Mouse (Mus musculus): ENCODE data around the gene Ugt1a5. TPM values are rescaled to one million over a fixed set of nuclear protein-coding genes. Genes with fewer than 3 reads are reported as not detected.

The Ugt1a5 gene
- polyA plus RNA-seq, 1 experiment, result not detected

DNA sequence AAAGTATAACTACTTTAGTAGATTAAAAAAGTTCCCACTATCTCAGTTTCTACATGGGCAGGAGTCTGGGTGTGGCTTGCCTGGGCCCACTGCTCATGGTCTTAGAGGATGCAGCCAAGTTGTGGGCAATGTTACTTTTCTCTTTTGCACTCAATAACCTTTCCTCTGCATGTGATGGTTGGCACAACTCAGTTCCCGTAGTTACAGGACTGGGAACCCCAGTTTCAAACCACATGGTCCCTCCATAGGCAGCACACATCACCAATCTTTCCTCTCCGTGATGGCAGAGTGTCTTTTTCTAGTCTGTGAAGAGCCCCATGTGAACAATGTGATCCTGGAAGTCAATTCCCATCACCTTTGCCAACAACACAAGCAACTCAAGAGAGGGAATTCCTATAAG is 61.7 kb downstream of the Ugt1a5 start:
- Histone ChIP-seq H3K27ac (ENCODE audit: insufficient read depth, low read depth, low read length) (no peak overlapping the region), H3K4me3 (ENCODE audit: insufficient read depth, low read depth, low read length) (no peak overlapping the region), H3K4me1 (ENCODE audit: control insufficient read depth, insufficient read depth, low read length) (no peaks in the 10 kb centered on the region)
- 63% methylated on average over 2 of the region's 2 CpGs for WGBS
- TF ChIP-seq CTCF (IDR thresholded peaks at IDR 0.05; ENCODE audit: insufficient read depth, low read depth, low read length) (no peak), POLR2A (IDR thresholded peaks at IDR 0.05; ENCODE audit: insufficient read depth, low read depth, low read length) (no peak)

GRCm38 (mm10) chr1:88228121-88228520 is 62.3 kb downstream of the Ugt1a5 start:
- Histone ChIP-seq H3K27ac (ENCODE audit: insufficient read depth, low read depth, low read length) (no peak overlapping the region), H3K4me1 (ENCODE audit: control insufficient read depth, insufficient read depth, low read length) (no peaks in the 10 kb centered on the region), H3K4me3 (ENCODE audit: insufficient read depth, low read depth, low read length) (no peak overlapping the region)
- WGBS, result 74% methylated on average over 7 of the region's 7 CpGs
- TF ChIP-seq POLR2A (IDR thresholded peaks at IDR 0.05; ENCODE audit: insufficient read depth, low read depth, low read length) (no peak), CTCF (IDR thresholded peaks at IDR 0.05; ENCODE audit: insufficient read depth, low read depth, low read length) (no peak)

DNA sequence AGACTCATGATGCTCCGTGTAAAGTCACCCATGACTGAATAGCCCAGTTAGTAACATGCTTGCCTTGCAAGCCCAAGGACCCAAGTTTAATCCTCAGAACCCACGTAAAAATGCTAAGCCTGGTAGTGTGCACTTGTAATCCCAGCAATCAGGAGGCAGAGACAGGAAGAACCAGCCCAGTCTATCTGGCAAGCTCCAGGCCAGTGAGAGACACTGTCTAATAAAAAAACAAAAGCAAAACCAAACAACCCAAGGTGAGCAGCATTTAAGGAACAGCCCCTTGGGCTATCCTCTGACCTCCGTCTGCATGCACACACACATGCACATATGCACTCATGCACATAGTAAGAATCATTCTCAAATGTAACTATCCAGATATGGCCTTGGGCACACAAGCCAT is 63.8 kb downstream of the Ugt1a5 start:
- no peaks in the 10 kb centered on the region for H3K4me1 ChIP-seq (ENCODE audit: control insufficient read depth, insufficient read depth, low read length)
- H3K4me3 ChIP-seq (ENCODE audit: insufficient read depth, low read depth, low read length), result no peak overlapping the region
- H3K27ac ChIP-seq (ENCODE audit: insufficient read depth, low read depth, low read length), result no peak overlapping the region
- 80% methylated on average over 3 of the region's 3 CpGs for WGBS
- TF ChIP-seq CTCF (IDR thresholded peaks at IDR 0.05; ENCODE audit: insufficient read depth, low read depth, low read length) (no peak), POLR2A (IDR thresholded peaks at IDR 0.05; ENCODE audit: insufficient read depth, low read depth, low read length) (no peak)

DNA sequence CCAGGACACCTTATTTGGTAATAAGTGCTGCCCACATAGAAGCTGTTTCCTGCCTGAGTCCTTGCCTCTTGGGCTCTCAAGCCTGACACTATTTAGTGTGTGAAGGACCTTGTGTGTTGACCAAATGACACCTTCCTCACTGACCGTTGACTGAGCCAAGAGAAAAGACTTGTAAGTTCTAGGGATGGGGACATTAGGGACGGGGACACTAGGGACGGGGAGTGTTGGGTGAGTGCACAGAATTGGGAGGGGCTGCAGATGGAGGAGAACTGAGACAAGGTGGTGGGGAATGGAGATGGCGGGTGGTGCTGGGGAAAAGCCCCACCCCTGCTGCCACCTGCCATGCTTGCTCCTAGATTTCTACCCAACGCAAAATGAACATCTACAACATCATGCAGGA is 64.2 kb downstream of the Ugt1a5 start:
- TF ChIP-seq CTCF (IDR thresholded peaks at IDR 0.05; ENCODE audit: insufficient read depth, low read depth, low read length) (no peak), POLR2A (IDR thresholded peaks at IDR 0.05; ENCODE audit: insufficient read depth, low read depth, low read length) (no peak)
- WGBS, result 86% methylated on average over 5 of the region's 5 CpGs

DNA sequence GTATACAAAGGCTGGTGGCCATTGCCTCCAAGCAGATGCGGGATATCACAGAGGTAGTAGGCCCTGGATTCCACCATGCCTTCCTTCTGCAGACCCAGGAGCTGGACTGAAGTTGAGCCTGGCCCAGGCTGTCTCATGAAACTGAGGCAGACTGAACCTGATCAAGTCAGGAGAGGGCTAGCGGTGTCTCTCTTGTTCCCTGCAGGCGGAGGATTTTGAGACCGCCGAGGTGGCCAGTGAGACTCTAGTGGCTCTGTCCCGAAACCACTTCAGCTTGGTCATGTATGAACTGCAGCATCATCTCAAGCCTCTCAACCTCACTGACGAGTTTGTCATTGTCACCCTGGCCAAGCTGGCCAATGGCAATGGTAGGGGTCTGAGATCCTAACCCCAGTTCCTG is 64.6 kb downstream of the Ugt1a5 start:
- TF ChIP-seq POLR2A (IDR thresholded peaks at IDR 0.05; ENCODE audit: insufficient read depth, low read depth, low read length) (no peak), CTCF (IDR thresholded peaks at IDR 0.05; ENCODE audit: insufficient read depth, low read depth, low read length) (no peak)
- 74% methylated on average over 7 of the region's 7 CpGs for WGBS
- Histone ChIP-seq H3K27ac (ENCODE audit: insufficient read depth, low read depth, low read length) (no peak overlapping the region), H3K4me3 (ENCODE audit: insufficient read depth, low read depth, low read length) (no peak overlapping the region), H3K4me1 (ENCODE audit: control insufficient read depth, insufficient read depth, low read length) (no peaks in the 10 kb centered on the region)

More for the DNA sequence above, 64.2 kb downstream of the Ugt1a5 start:
- H3K27ac ChIP-seq (ENCODE audit: insufficient read depth, low read depth, low read length), result no peak overlapping the region
- no peak overlapping the region for H3K4me3 ChIP-seq (ENCODE audit: insufficient read depth, low read depth, low read length)
- no peaks in the 10 kb centered on the region for H3K4me1 ChIP-seq (ENCODE audit: control insufficient read depth, insufficient read depth, low read length)

DNA sequence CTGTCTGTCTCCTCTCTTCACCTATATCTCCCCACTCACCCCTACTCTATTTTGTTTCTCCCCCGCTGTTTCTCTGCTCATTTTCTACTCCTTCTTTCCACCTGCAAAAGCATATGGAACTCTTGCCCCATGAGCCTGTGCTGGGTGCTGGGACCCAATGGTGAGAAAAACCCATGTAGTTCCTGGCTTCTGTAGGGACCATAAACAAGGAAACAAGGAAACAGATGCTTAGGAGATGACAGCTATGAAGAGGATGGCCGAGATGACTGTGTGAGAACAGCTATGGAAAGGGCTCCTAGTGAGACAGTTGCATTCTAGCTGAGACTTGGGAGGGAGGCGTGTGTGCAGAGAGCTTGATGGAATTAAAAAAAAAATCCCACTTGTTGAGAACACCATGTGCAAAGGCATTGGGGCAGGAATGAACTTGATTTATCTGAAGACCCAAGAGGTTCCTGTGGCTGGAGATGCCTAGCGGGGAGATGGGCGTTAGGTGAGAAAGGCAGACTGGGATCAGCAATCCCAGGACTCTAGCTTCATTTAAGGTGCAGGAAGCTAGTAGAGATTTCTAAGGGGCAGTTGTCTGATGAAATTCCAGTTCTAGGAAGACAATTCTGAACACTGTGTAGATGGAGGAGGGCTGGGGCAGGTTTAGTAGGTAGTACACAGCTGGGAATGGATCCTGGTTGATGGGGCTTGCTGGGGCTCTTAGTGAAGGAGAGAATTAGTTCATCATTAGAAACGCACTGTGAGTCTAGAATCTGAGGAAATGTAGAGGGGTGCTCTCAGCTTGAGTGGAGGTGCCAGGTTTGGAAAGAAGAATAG is 65.4 kb downstream of the Ugt1a5 start:
- TF ChIP-seq POLR2A (IDR thresholded peaks at IDR 0.05; ENCODE audit: insufficient read depth, low read depth, low read length) (no peak), CTCF (IDR thresholded peaks at IDR 0.05; ENCODE audit: insufficient read depth, low read depth, low read length) (no peak)
- Histone ChIP-seq H3K27ac (ENCODE audit: insufficient read depth, low read depth, low read length) (no peak overlapping the region), H3K4me3 (ENCODE audit: insufficient read depth, low read depth, low read length) (no peak overlapping the region), H3K4me1 (ENCODE audit: control insufficient read depth, insufficient read depth, low read length) (no peaks in the 10 kb centered on the region)
- 77% methylated on average over 6 of the region's 6 CpGs for WGBS

- TF ChIP-seq POLR2A (IDR thresholded peaks at IDR 0.05; ENCODE audit: insufficient read depth, low read depth, low read length) (no peak), CTCF (IDR thresholded peaks at IDR 0.05; ENCODE audit: insufficient read depth, low read depth, low read length) (no peak)
- WGBS, result 64% methylated on average over 7 of the region's 7 CpGs
- Histone ChIP-seq H3K4me3 (ENCODE audit: insufficient read depth, low read depth, low read length) (no peak overlapping the region), H3K4me1 (ENCODE audit: control insufficient read depth, insufficient read depth, low read length) (no peaks in the 10 kb centered on the region), H3K27ac (ENCODE audit: insufficient read depth, low read depth, low read length) (no peak overlapping the region)
These were observed 66.1 kb downstream of the Ugt1a5 start for GRCm38 (mm10) chr1:88231803-88232499.

- H3K4me3 ChIP-seq (ENCODE audit: insufficient read depth, low read depth, low read length), result no peak overlapping the region
- no peak for TF ChIP-seq CTCF (IDR thresholded peaks at IDR 0.05; ENCODE audit: insufficient read depth, low read depth, low read length)
- TF ChIP-seq POLR2A (IDR thresholded peaks at IDR 0.05; ENCODE audit: insufficient read depth, low read depth, low read length), result no peak
- H3K27ac ChIP-seq (ENCODE audit: insufficient read depth, low read depth, low read length), result no peak overlapping the region
- WGBS, result 57% methylated on average over 3 of the region's 3 CpGs
- H3K4me1 ChIP-seq (ENCODE audit: control insufficient read depth, insufficient read depth, low read length), result no peaks in the 10 kb centered on the region
These were observed 67.0 kb downstream of the Ugt1a5 start for GRCm38 (mm10) chr1:88232664-88233380.

Measured in olfactory bulb, adult 2 months (tissue).